Mouse (Mus musculus) neural tube, embryonic 12.5 days (tissue): ENCODE data around the gene Klhl2. TPM values are rescaled to one million over a fixed set of nuclear protein-coding genes. Genes with fewer than 3 reads are reported as not detected.

ENCODE experiments used
- ATAC-seq: fragments of 200-750 bp; cut with Nextera tagmentation; 2 replicates; pipeline ENCODE4 v1.8.0; 2017; ENCODE audit warnings: low read depth, mild to moderate bottlenecking, moderate TSS enrichment, moderate library complexity; ENCODE audit not compliant: low FRiP score
- H3K27ac ChIP-seq: fragments of 300-500 bp; sonication (generic); 2 replicates; pipeline ENCODE4 v1.5.1; 2016
- H3K27me3 ChIP-seq: fragments of 300-500 bp; sonication (generic); replicated peaks from 2 replicates; pipeline ENCODE4 v1.6.1; 2016; ENCODE audit warnings: mild to moderate bottlenecking
- H3K36me3 ChIP-seq: fragments of 300-500 bp; sonication (generic); 2 replicates; pipeline ENCODE4 v1.6.1; 2016; ENCODE audit warnings: mild to moderate bottlenecking
- H3K4me1 ChIP-seq: fragments of 300-500 bp; sonication (generic); 2 replicates; pipeline ENCODE4 v1.6.1; 2016
- H3K4me2 ChIP-seq: fragments of 300-500 bp; sonication (generic); replicated peaks from 2 replicates; pipeline ENCODE4 v1.6.1; 2016; ENCODE audit warnings: mild to moderate bottlenecking
- H3K4me3 ChIP-seq: fragments of 300-500 bp; sonication (generic); 2 replicates; pipeline ENCODE4 v1.5.1; 2016
- H3K9ac ChIP-seq: fragments of 300-500 bp; sonication (generic); 2 replicates; pipeline ENCODE4 v1.6.1; 2016; ENCODE audit warnings: mild to moderate bottlenecking
- H3K9me3 ChIP-seq: fragments of 300-500 bp; sonication (generic); 2 replicates; pipeline ENCODE4 v1.6.1; 2016; ENCODE audit warnings: mild to moderate bottlenecking
- WGBS: fragments of 180-500 bp; shearing (Covaris S2); methylation state at CpG from one replicate; pipeline ENCODE4 v1.1.7; 2016; 5-methylcytosine and 5-hydroxymethylcytosine counted together
- polyA plus RNA-seq: library from polyadenylated mRNA; unstranded; fragments of >200 nt; fragmentation: Nextera tagmentation; extraction: Ambion mirVana; gene quantifications from 2 replicates; pipeline ENCODE4 v1.2.1, GENCODE M21; 2016

The Klhl2 gene
- 30.0 and 30.8 TPM in 2 replicates for polyA plus RNA-seq

GRCm38 (mm10) chr8:64849897-64850541 is at the start of gene Klhl2:
Gene Klhl2 (minus strand): TSS chr8:64850017.
- H3K27ac ChIP-seq, result peak within 1 kb of the TSS; percentile 86
- under 1% methylated on average over 63 of the region's 68 CpGs for WGBS
- peak; percentile 87 for ATAC-seq

GRCm38 (mm10) chr8:64898710-64899109 is 48.9 kb upstream of the Klhl2 start:
- Histone ChIP-seq H3K4me1 (no peaks in the 10 kb centered on the region), H3K27ac (no peak overlapping the region), H3K9me3 (no peaks in the 10 kb centered on the region), H3K27me3 (no peaks in the 10 kb centered on the region), H3K4me3 (no peak overlapping the region), H3K36me3 (no peaks in the 10 kb centered on the region), H3K4me2 (no peak overlapping the region), H3K9ac (no peak overlapping the region)
- 57% methylated on average over 4 of the region's 4 CpGs for WGBS
- no peak for ATAC-seq

More at GRCm38 (mm10) chr8:64849897-64850541, at the start of gene Klhl2:
- Histone ChIP-seq H3K9ac (peak within 1 kb of the TSS; percentile 91), H3K9me3 (no peaks in the 10 kb centered on the region), H3K4me1 (peaks cover 20% of the 10 kb centered on the region), H3K36me3 (no peaks in the 10 kb centered on the region), H3K4me2 (peak within 1 kb of the TSS; percentile 76), H3K4me3 (peak within 1 kb of the TSS; percentile 85), H3K27me3 (no peaks in the 10 kb centered on the region)

- no peak overlapping the region for H3K27ac ChIP-seq
- WGBS, result 94% methylated on average over 5 of the region's 5 CpGs
- no peaks in the 10 kb centered on the region for H3K27me3 ChIP-seq
- H3K4me2 ChIP-seq, result no peak overlapping the region
- no peaks in the 10 kb centered on the region for H3K9me3 ChIP-seq
- no peaks in the 10 kb centered on the region for H3K4me1 ChIP-seq
- H3K9ac ChIP-seq, result no peak overlapping the region
- H3K36me3 ChIP-seq, result no peaks in the 10 kb centered on the region
- no peak for ATAC-seq
- no peak overlapping the region for H3K4me3 ChIP-seq
Observed at GRCm38 (mm10) chr8:64896731-64897130, 46.9 kb upstream of the Klhl2 start.

GRCm38 (mm10) chr8:64880619-64881200 is 30.9 kb upstream of the Klhl2 start:
- H3K4me2 ChIP-seq, result no peak overlapping the region
- no peak overlapping the region for H3K4me3 ChIP-seq
- 55% methylated on average over 13 of the region's 13 CpGs for WGBS
- H3K27me3 ChIP-seq, result no peaks in the 10 kb centered on the region
- no peak overlapping the region for H3K27ac ChIP-seq
- H3K9me3 ChIP-seq, result no peaks in the 10 kb centered on the region
- H3K4me1 ChIP-seq, result no peaks in the 10 kb centered on the region
- no peak overlapping the region for H3K9ac ChIP-seq
- no peaks in the 10 kb centered on the region for H3K36me3 ChIP-seq
- ATAC-seq, result no peak

- no peak overlapping the region for H3K27ac ChIP-seq
- H3K9ac ChIP-seq, result no peak overlapping the region
- no peaks in the 10 kb centered on the region for H3K27me3 ChIP-seq
- no peak overlapping the region for H3K4me2 ChIP-seq
- ATAC-seq, result no peak
- H3K9me3 ChIP-seq, result no peaks in the 10 kb centered on the region
- no peaks in the 10 kb centered on the region for H3K36me3 ChIP-seq
- H3K4me1 ChIP-seq, result no peaks in the 10 kb centered on the region
- WGBS, result 90% methylated on average over 22 of the region's 22 CpGs
- H3K4me3 ChIP-seq, result no peak overlapping the region
Observed at GRCm38 (mm10) chr8:64877630-64878312, 28.0 kb upstream of the Klhl2 start.

GRCm38 (mm10) chr8:64871469-64872165 is 21.8 kb upstream of the Klhl2 start:
- Histone ChIP-seq H3K27me3 (no peaks in the 10 kb centered on the region), H3K4me2 (no peak overlapping the region), H3K9me3 (no peaks in the 10 kb centered on the region), H3K36me3 (no peaks in the 10 kb centered on the region), H3K4me3 (no peak overlapping the region), H3K9ac (no peak overlapping the region), H3K27ac (no peak overlapping the region), H3K4me1 (no peaks in the 10 kb centered on the region)
- 86% methylated on average over 12 of the region's 12 CpGs for WGBS
- no peak for ATAC-seq

GRCm38 (mm10) chr8:64870218-64870617 is 20.4 kb upstream of the Klhl2 start:
- Histone ChIP-seq H3K9me3 (no peaks in the 10 kb centered on the region), H3K27me3 (no peaks in the 10 kb centered on the region), H3K4me1 (no peaks in the 10 kb centered on the region), H3K4me3 (no peak overlapping the region), H3K9ac (no peak overlapping the region), H3K36me3 (no peaks in the 10 kb centered on the region), H3K27ac (no peak overlapping the region), H3K4me2 (no peak overlapping the region)
- 66% methylated on average over 2 of the region's 2 CpGs for WGBS
- no peak for ATAC-seq

GRCm38 (mm10) chr8:64849091-64849896 is 523 bp downstream of the Klhl2 start:
- peak; percentile 84 for ATAC-seq
- under 1% methylated on average over 97 of the region's 100 CpGs for WGBS
- no peaks in the 10 kb centered on the region for H3K9me3 ChIP-seq
- peak overlapping the region; percentile 76 for H3K4me2 ChIP-seq
- peak overlapping the region; percentile 85 for H3K4me3 ChIP-seq
- H3K36me3 ChIP-seq, result no peaks in the 10 kb centered on the region
- H3K27ac ChIP-seq, result peak overlapping the region; percentile 86
- peaks cover 20% of the 10 kb centered on the region for H3K4me1 ChIP-seq
- H3K9ac ChIP-seq, result peak overlapping the region; percentile 91
- H3K27me3 ChIP-seq, result no peaks in the 10 kb centered on the region

GRCm38 (mm10) chr8:64848245-64848785 is 1.5 kb downstream of the Klhl2 start:
- Histone ChIP-seq H3K9ac (peak overlapping the region; percentile 91), H3K4me2 (peak overlapping the region; percentile 76), H3K27ac (no peak overlapping the region), H3K4me3 (peak overlapping the region; percentile 85), H3K36me3 (no peaks in the 10 kb centered on the region), H3K9me3 (no peaks in the 10 kb centered on the region), H3K4me1 (peaks cover 20% of the 10 kb centered on the region), H3K27me3 (no peaks in the 10 kb centered on the region)
- WGBS, result 6% methylated on average over 8 of the region's 8 CpGs
- ATAC-seq, result no peak

- H3K4me3 ChIP-seq, result 0 out of 2 replicates have a peak overlapping the region, but pooled peaks have one; percentile 3
Observed at GRCm38 (mm10) chr8:64847650-64848049, 2.2 kb downstream of the Klhl2 start.

GRCm38 (mm10) chr8:64847241-64847640 is 2.6 kb downstream of the Klhl2 start:
- no peak overlapping the region for H3K9ac ChIP-seq
- H3K4me2 ChIP-seq, result peak overlapping the region; percentile 76
- WGBS, result 52% methylated on average over 2 of the region's 2 CpGs

More at GRCm38 (mm10) chr8:64847650-64848049, 2.2 kb downstream of the Klhl2 start:
- no peak for ATAC-seq
- H3K4me1 ChIP-seq, result peaks cover 20% of the 10 kb centered on the region
- H3K9ac ChIP-seq, result no peak overlapping the region; the same call in 1 of the 2 replicates
- H3K4me2 ChIP-seq, result peak overlapping the region; percentile 76
- H3K27me3 ChIP-seq, result no peaks in the 10 kb centered on the region
- H3K36me3 ChIP-seq, result no peaks in the 10 kb centered on the region
- no peak overlapping the region for H3K27ac ChIP-seq
- no peaks in the 10 kb centered on the region for H3K9me3 ChIP-seq
- WGBS, result 10% methylated on average over 2 of the region's 2 CpGs

More at GRCm38 (mm10) chr8:64847241-64847640, 2.6 kb downstream of the Klhl2 start:
- 0 out of 2 replicates have a peak overlapping the region, but pooled peaks have one; percentile 3 for H3K4me3 ChIP-seq
- no peaks in the 10 kb centered on the region for H3K36me3 ChIP-seq
- no peaks in the 10 kb centered on the region for H3K27me3 ChIP-seq
- no peak for ATAC-seq
- H3K4me1 ChIP-seq, result peaks cover 20% of the 10 kb centered on the region
- H3K27ac ChIP-seq, result no peak overlapping the region
- no peaks in the 10 kb centered on the region for H3K9me3 ChIP-seq
